Mouse (Mus musculus) heart, postnatal 0 days (tissue): ENCODE results near the gene Adgrg3.

Experiments
- CTCF ChIP-seq: IDR thresholded peaks from 2 replicates; pipeline ENCODE4 v1.5.1; 2016; ENCODE audit warnings: antibody characterized with exemption, control low read depth, low read depth
- EP300 ChIP-seq: IDR thresholded peaks from 2 replicates; pipeline ENCODE4 v1.6.1; 2016; ENCODE audit warnings: antibody characterized with exemption, low read depth

- TF ChIP-seq CTCF (no peak), EP300 (no peak)
Observed at GRCm38 (mm10) chr8:94997857-94998243, 19.6 kb upstream of the Adgrg3 start.
